Mouse (Mus musculus): ENCODE results near the gene Ppt2.

- TF ChIP-seq CTCF (IDR thresholded peaks at IDR 0.05; ENCODE audit: low read depth), result peak; percentile 75
- no peak for TF ChIP-seq EP300 (IDR thresholded peaks at IDR 0.05; ENCODE audit: low read depth)
These were observed 23.4 kb upstream of the Ppt2 start for GRCm38 (mm10) chr17:34651507-34652221.
